Mouse (Mus musculus) CH12.LX (cell line): ENCODE measurements at regions not wholly inside any gene's neighbourhood (a gene's known extent, or its start where the extent isn't known, plus 50 kb on each side); places are given as distances from the start of the nearest gene placed in this dataset.

Experiments
- DNase-seq: peaks from one replicate; pipeline ENCODE4 v3.0.0-alpha.2; 2013; ENCODE audit errors: extremely low read depth
- H3K27ac ChIP-seq: 2 replicates; pipeline ENCODE4 v1.5.1; 2012; ENCODE audit warnings: low read depth, mild to moderate bottlenecking, control low read depth, moderate library complexity; ENCODE audit not compliant: insufficient read depth
- H3K27me3 ChIP-seq: replicated peaks from 2 replicates; pipeline ENCODE3; 2012; ENCODE audit warnings: inconsistent platforms
- H3K36me3 ChIP-seq, 2 experiments: replicated peaks in 1 of 2; 2 replicates each; pipeline versions ENCODE3 to v1.6.1; 2012; ENCODE audit warnings: inconsistent platforms in 1 of 2, low read length in 1 of 2, mild to moderate bottlenecking in 1 of 2, mixed read lengths in 1 of 2, moderate library complexity in 1 of 2; ENCODE audit not compliant: control insufficient read depth in 1 of 2, insufficient read depth in 1 of 2
- H3K4me1 ChIP-seq, 2 experiments: 2 replicates each; pipeline ENCODE4 v1.6.1; 2012; ENCODE audit warnings: inconsistent platforms in 1 of 2, moderate library complexity in 1 of 2; ENCODE audit not compliant: insufficient read depth in 2 of 2, control insufficient read depth in 1 of 2
- H3K4me2 ChIP-seq: 2 replicates; pipeline ENCODE4 v1.6.1; 2012; ENCODE audit warnings: low read depth, mild to moderate bottlenecking, control low read depth; ENCODE audit not compliant: poor library complexity, insufficient read depth, severe bottlenecking
- H3K4me3 ChIP-seq, 3 experiments: fragments of 150-350 bp in 1 of 3; sonication (generic) in 1 of 3; replicated peaks in 1 of 3; 2 replicates each; pipeline versions ENCODE3 to v1.5.1; 2011 to 2012; ENCODE audit warnings: low read depth in 2 of 3, low read length in 2 of 3, mild to moderate bottlenecking in 2 of 3, moderate library complexity in 2 of 3, control low read depth in 1 of 3, improper control_type of control experiment in 1 of 3, inconsistent platforms in 1 of 3, mixed read lengths in 1 of 3; ENCODE audit not compliant: poor library complexity in 1 of 3
- H3K79me2 ChIP-seq: replicated peaks from 2 replicates; pipeline ENCODE4 v1.6.1; 2012; ENCODE audit warnings: mild to moderate bottlenecking, moderate library complexity; ENCODE audit not compliant: control insufficient read depth, poor library complexity, insufficient read depth, severe bottlenecking; ENCODE audit errors: extremely low read depth
- H3K9ac ChIP-seq: 2 replicates; pipeline ENCODE4 v1.6.1; 2012; ENCODE audit warnings: low read depth, mild to moderate bottlenecking, control low read depth, moderate library complexity; ENCODE audit not compliant: insufficient read depth
- H3K9me3 ChIP-seq: replicated peaks from 2 replicates; pipeline ENCODE3; 2012; ENCODE audit warnings: low read length, inconsistent platforms, mixed read lengths
- BHLHE40 ChIP-seq: IDR thresholded peaks from 2 replicates; pipeline ENCODE4 v1.6.1; 2011; ENCODE audit warnings: mild to moderate bottlenecking, low read depth, low read length, improper control_type of control experiment
- CHD1 ChIP-seq: IDR thresholded peaks from 2 replicates; pipeline ENCODE4 v1.6.1; 2012; ENCODE audit warnings: low read depth, low read length, improper control_type of control experiment, inconsistent platforms
- CTCF ChIP-seq, 2 experiments: IDR thresholded peaks in 1 of 2; conservative IDR thresholded peaks in 1 of 2; 2 replicates each; pipeline ENCODE4 v1.5.1; 2011 to 2012; ENCODE audit warnings: low read depth in 2 of 2, low read length in 2 of 2, improper control_type of control experiment in 1 of 2, inconsistent platforms in 1 of 2, mild to moderate bottlenecking in 1 of 2, moderate library complexity in 1 of 2
- ELF1 ChIP-seq: IDR thresholded peaks from 2 replicates; pipeline ENCODE4 v1.6.1; 2014; ENCODE audit warnings: low read depth, mild to moderate bottlenecking, inconsistent platforms, low read length, improper control_type of control experiment
- EP300 ChIP-seq: IDR thresholded peaks from 2 replicates; pipeline ENCODE4 v1.6.1; 2011; ENCODE audit warnings: low read length, improper control_type of control experiment
- GABPA ChIP-seq: IDR thresholded peaks from 2 replicates; pipeline ENCODE4 v1.6.1; 2012; ENCODE audit warnings: low read depth, low read length, improper control_type of control experiment, inconsistent platforms; ENCODE audit not compliant: insufficient replicate concordance
- HCFC1 ChIP-seq: IDR thresholded peaks from 2 replicates; pipeline ENCODE4 v1.6.1; 2012; ENCODE audit warnings: low read depth, mild to moderate bottlenecking, inconsistent platforms, low read length, improper control_type of control experiment
- IRF4 ChIP-seq: IDR thresholded peaks from 2 replicates; pipeline ENCODE4 v1.6.1; 2014; ENCODE audit warnings: low read depth, mild to moderate bottlenecking, inconsistent platforms, low read length, improper control_type of control experiment
- JUN ChIP-seq: IDR thresholded peaks from 2 replicates; pipeline ENCODE4 v1.6.1; 2011; ENCODE audit warnings: low read depth, mild to moderate bottlenecking, low read length, improper control_type of control experiment, moderate library complexity; ENCODE audit not compliant: insufficient read depth
- JUND ChIP-seq: conservative IDR thresholded peaks from 2 replicates; pipeline ENCODE4 v1.6.1; 2011; ENCODE audit warnings: low read depth, low read length, improper control_type of control experiment
- KAT2A ChIP-seq: IDR thresholded peaks from 2 replicates; pipeline ENCODE4 v1.6.1; 2012; ENCODE audit warnings: low read length, improper control_type of control experiment, inconsistent platforms; ENCODE audit not compliant: insufficient replicate concordance
- MXI1 ChIP-seq: IDR thresholded peaks from 2 replicates; pipeline ENCODE4 v1.6.1; 2011; ENCODE audit warnings: mild to moderate bottlenecking, low read depth, low read length, improper control_type of control experiment
- MYC ChIP-seq: IDR thresholded peaks from 2 replicates; pipeline ENCODE4 v1.6.1; 2011; ENCODE audit warnings: low read depth, mild to moderate bottlenecking, improper control_type of control experiment, low read length
- PAX5 ChIP-seq: IDR thresholded peaks from 2 replicates; pipeline ENCODE4 v1.6.1; 2012; ENCODE audit warnings: low read length, inconsistent platforms, mixed read lengths
- POLR2AphosphoS2 ChIP-seq: IDR thresholded peaks from 2 replicates; pipeline ENCODE4 v1.6.1; 2011; ENCODE audit warnings: low read depth, low read length, improper control_type of control experiment
- SIN3A ChIP-seq: IDR thresholded peaks from 2 replicates; pipeline ENCODE4 v1.6.1; 2012; ENCODE audit warnings: low read length, improper control_type of control experiment, inconsistent platforms
- TCF12 ChIP-seq: IDR thresholded peaks from 2 replicates; pipeline ENCODE4 v1.6.1; 2014; ENCODE audit warnings: low read depth, mild to moderate bottlenecking, inconsistent platforms, low read length, improper control_type of control experiment
- UBTF ChIP-seq: IDR thresholded peaks from 2 replicates; pipeline ENCODE4 v1.6.1; 2012; ENCODE audit warnings: low read depth, mild to moderate bottlenecking, inconsistent platforms, low read length, improper control_type of control experiment, moderate library complexity
- USF1 ChIP-seq: IDR thresholded peaks from 2 replicates; pipeline ENCODE4 v1.6.1; 2014; ENCODE audit warnings: low read depth, mild to moderate bottlenecking, inconsistent platforms, low read length, improper control_type of control experiment
- ZKSCAN1 ChIP-seq: IDR thresholded peaks from 2 replicates; pipeline ENCODE4 v1.6.1; 2012; ENCODE audit warnings: low read depth, inconsistent platforms, low read length, improper control_type of control experiment, borderline replicate concordance
- ZNF384 ChIP-seq: IDR thresholded peaks from 2 replicates; pipeline ENCODE4 v1.6.1; 2012; ENCODE audit warnings: low read depth, low read length, improper control_type of control experiment, inconsistent platforms
- dilution Hi-C: fragments of 300-500 bp; cut with MboI; formaldehyde crosslinking; loops from 2 replicates; pipeline ENCODE4 v1.14.3; 2020; ENCODE audit warnings: low sequenced_read_pairs; ENCODE audit not compliant: extremely low pct_unique_long_range_greater_than_20kb, extremely low pct_ligation_motif_present
- in situ Hi-C: fragments of 300-500 bp; cut with MboI; formaldehyde crosslinking; loops from 3 replicates; pipeline ENCODE4 v1.14.3; 2019; ENCODE audit warnings: low sequenced_read_pairs, low pct_ligation_motif_present, low pct_unique_long_range_greater_than_20kb, mixed read lengths

GRCm38 (mm10) chr7:65775016-65775415 is 84.0 kb downstream of the Tm2d3 start:
- Histone ChIP-seq H3K4me2 (no peak overlapping the region), H3K9ac (no peak overlapping the region), H3K36me3 (no peaks in the 10 kb centered on the region), H3K79me2 (no peaks in the 10 kb centered on the region), H3K4me3 (no peak overlapping the region), H3K27me3 (peaks cover 43% of the 10 kb centered on the region), H3K27ac (no peak overlapping the region), H3K9me3 (peaks cover 7% of the 10 kb centered on the region), H3K4me1 (peaks cover 0 to 12% of the 10 kb centered on the region in 2 experiments; a peak in 2 of 4 replicates)
- TF ChIP-seq UBTF = no peak
- TF ChIP-seq ZNF384 = no peak
- TF ChIP-seq SIN3A = no peak
- TF ChIP-seq BHLHE40 = no peak
- DNase-seq = no peak
- in situ Hi-C loops (no loop called here), dilution Hi-C loops (no loop called here)

GRCm38 (mm10) chr7:65779716-65780372 is 81.7 kb upstream of the Pcsk6 start:
- H3K9ac ChIP-seq = no peak overlapping the region
- DNase-seq = no peak
- H3K79me2 ChIP-seq = no peaks in the 10 kb centered on the region
- peaks cover 3% of the 10 kb centered on the region for H3K9me3 ChIP-seq
- H3K4me3 ChIP-seq = no peak overlapping the region
- peak; percentile 35; the same call in 1 of the 2 replicates for TF ChIP-seq BHLHE40
- no peak for TF ChIP-seq PAX5
- no peak overlapping the region for H3K27ac ChIP-seq
- H3K4me2 ChIP-seq = peak overlapping the region; percentile 32
- dilution Hi-C loops (no loop called here), in situ Hi-C loops (no loop called here)
- H3K36me3 ChIP-seq = no peaks in the 10 kb centered on the region
- peaks cover 68% of the 10 kb centered on the region for H3K27me3 ChIP-seq
- no peaks in the 10 kb centered on the region for H3K4me1 ChIP-seq

GRCm38 (mm10) chr7:65780578-65781370 is 80.8 kb upstream of the Pcsk6 start:
- TF ChIP-seq MYC = no peak
- TF ChIP-seq ZNF384 = no peak
- TF ChIP-seq ELF1 = no peak
- TF ChIP-seq JUND = no peak
- no peak for TF ChIP-seq KAT2A
- no peak for TF ChIP-seq CTCF (conservative IDR thresholded peaks at IDR 0.05 in 1 of 2, IDR thresholded peaks at IDR 0.05 in 1 of 2; ENCODE audit: low read depth in 2 of 2, low read length in 2 of 2)
- no peak for TF ChIP-seq POLR2AphosphoS2
- no peak for TF ChIP-seq JUN
- TF ChIP-seq CHD1 = no peak
- no peak for TF ChIP-seq USF1
- TF ChIP-seq EP300 = no peak
- TF ChIP-seq MXI1 = no peak
- TF ChIP-seq HCFC1 = no peak
- no peak for TF ChIP-seq ZKSCAN1
- no peak for TF ChIP-seq TCF12
- TF ChIP-seq GABPA = no peak
- no peak for TF ChIP-seq IRF4
- no peak overlapping the region for H3K4me3 ChIP-seq

More at GRCm38 (mm10) chr7:65780578-65781370, 80.8 kb upstream of the Pcsk6 start:
- dilution Hi-C loops = no loop called here
- Histone ChIP-seq H3K9me3 (no peaks in the 10 kb centered on the region), H3K4me2 (no peak overlapping the region), H3K27ac (no peak overlapping the region), H3K4me1 (no peaks in the 10 kb centered on the region), H3K27me3 (peaks cover 64% of the 10 kb centered on the region), H3K9ac (no peak overlapping the region), H3K79me2 (no peaks in the 10 kb centered on the region), H3K36me3 (no peaks in the 10 kb centered on the region)
- no peak for DNase-seq
- in situ Hi-C loops = no loop called here
